Mouse (Mus musculus) hindbrain, embryonic 16.5 days (tissue): Measurements from ENCODE around the gene Ythdf1. TPM values are rescaled to one million over a fixed set of nuclear protein-coding genes. Genes with fewer than 3 reads are reported as not detected.

ENCODE experiments used
- ATAC-seq: fragments of 200-750 bp; cut with Nextera tagmentation; 2 replicates; pipeline ENCODE4 v1.8.0; 2017; ENCODE audit warnings: moderate TSS enrichment, moderate library complexity
- H3K27ac ChIP-seq: fragments of 300-500 bp; sonication (generic); 2 replicates; pipeline ENCODE4 v1.5.1; 2014; ENCODE audit warnings: low read depth, mild to moderate bottlenecking, control low read depth, low read length, moderate library complexity
- H3K27me3 ChIP-seq: fragments of 300-500 bp; sonication (generic); replicated peaks from 2 replicates; pipeline ENCODE4 v1.6.1; 2014; ENCODE audit warnings: low read length; ENCODE audit not compliant: control insufficient read depth, insufficient read depth
- H3K36me3 ChIP-seq: fragments of 300-500 bp; sonication (generic); 2 replicates; pipeline ENCODE4 v1.6.1; 2014; ENCODE audit warnings: mild to moderate bottlenecking, low read length, moderate library complexity, mixed read lengths; ENCODE audit not compliant: control insufficient read depth, insufficient read depth
- H3K4me1 ChIP-seq: fragments of 300-500 bp; sonication (generic); 2 replicates; pipeline ENCODE4 v1.6.1; 2014; ENCODE audit warnings: low read depth, low read length; ENCODE audit not compliant: control insufficient read depth, insufficient read depth
- H3K4me2 ChIP-seq: fragments of 300-500 bp; sonication (generic); 2 replicates; pipeline ENCODE4 v1.6.1; 2014; ENCODE audit warnings: mild to moderate bottlenecking, low read length, control low read depth, moderate library complexity
- H3K4me3 ChIP-seq: fragments of 300-500 bp; sonication (generic); 2 replicates; pipeline ENCODE4 v1.5.1; 2014; ENCODE audit warnings: mild to moderate bottlenecking, low read length, control low read depth, moderate library complexity
- H3K9ac ChIP-seq: fragments of 300-500 bp; sonication (generic); 2 replicates; pipeline ENCODE4 v1.6.1; 2014; ENCODE audit warnings: low read depth, mild to moderate bottlenecking, control low read depth, low read length, moderate library complexity
- H3K9me3 ChIP-seq: fragments of 300-500 bp; sonication (generic); 2 replicates; pipeline ENCODE4 v1.6.1; 2014; ENCODE audit warnings: mild to moderate bottlenecking, low read length, moderate library complexity; ENCODE audit not compliant: control insufficient read depth
- WGBS: fragments of 180-500 bp; shearing (Covaris S2); extraction: QIAGEN DNeasy Blood & Tissue Kit; methylation state at CpG from one replicate; pipeline ENCODE4 v1.1.7; 2014; 5-methylcytosine and 5-hydroxymethylcytosine counted together
- polyA plus RNA-seq: library from polyadenylated mRNA; unstranded; fragments of >200 nt; fragmentation: Nextera tagmentation; extraction: Ambion mirVana; gene quantifications from 2 replicates; pipeline ENCODE4 v1.2.1, GENCODE M21; 2015

Ythdf1 gene
- polyA plus RNA-seq, 1 experiment from 2014 or later, result 12.0 TPM

- H3K9ac ChIP-seq, result peak overlapping the region; percentile 96
- no peaks in the 10 kb centered on the region for H3K36me3 ChIP-seq
- ATAC-seq, result peak; percentile 9; the same call in 1 of the 2 replicates
- H3K4me3 ChIP-seq, result peak overlapping the region; percentile 77
- peaks cover 21% of the 10 kb centered on the region for H3K4me1 ChIP-seq
- no peaks in the 10 kb centered on the region for H3K9me3 ChIP-seq
- 3% methylated on average over 28 of the region's 29 CpGs for WGBS
- peak overlapping the region; percentile 98 for H3K27ac ChIP-seq
- H3K4me2 ChIP-seq, result peak overlapping the region; percentile 61
- H3K27me3 ChIP-seq, result 0 out of 2 replicates have a peak, but pooled peaks cover 4% of the 10 kb centered on the region
These were observed 30.2 kb downstream of the Ythdf1 start for GRCm38 (mm10) chr2:180890422-180891074.

GRCm38 (mm10) chr2:180889921-180890280, 30.8 kb downstream of the Ythdf1 start:
- H3K9ac ChIP-seq, result peak overlapping the region; percentile 51; the same call in 1 of the 2 replicates
- peak overlapping the region; percentile 98 for H3K27ac ChIP-seq
- no peaks in the 10 kb centered on the region for H3K9me3 ChIP-seq
- H3K4me3 ChIP-seq, result no peak overlapping the region; the same call in 1 of the 2 replicates
- H3K27me3 ChIP-seq, result 0 out of 2 replicates have a peak, but pooled peaks cover 4% of the 10 kb centered on the region
- H3K4me1 ChIP-seq, result peaks cover 15% of the 10 kb centered on the region
- peak overlapping the region; percentile 61 for H3K4me2 ChIP-seq
- H3K36me3 ChIP-seq, result no peaks in the 10 kb centered on the region
- no peak for ATAC-seq
- 20% methylated on average over 4 of the region's 4 CpGs for WGBS

- H3K9me3 ChIP-seq, result no peaks in the 10 kb centered on the region
- peaks cover 15% of the 10 kb centered on the region for H3K4me1 ChIP-seq
- H3K9ac ChIP-seq, result peak overlapping the region; percentile 51; the same call in 1 of the 2 replicates
- H3K27me3 ChIP-seq, result 0 out of 2 replicates have a peak, but pooled peaks cover 4% of the 10 kb centered on the region
- H3K36me3 ChIP-seq, result no peaks in the 10 kb centered on the region
- H3K4me3 ChIP-seq, result peak overlapping the region; percentile 4; the same call in 1 of the 2 replicates
- ATAC-seq, result no peak
- H3K27ac ChIP-seq, result peak overlapping the region; percentile 98
- peak overlapping the region; percentile 12 for H3K4me2 ChIP-seq
- 4% methylated on average over 12 of the region's 19 CpGs for WGBS
These were observed 31.4 kb downstream of the Ythdf1 start for GRCm38 (mm10) chr2:180889271-180889920.

- H3K4me2 ChIP-seq, result no peak overlapping the region
- no peak for ATAC-seq
- H3K36me3 ChIP-seq, result no peaks in the 10 kb centered on the region
- no peak overlapping the region for H3K9ac ChIP-seq
- no peak overlapping the region for H3K27ac ChIP-seq
- H3K4me1 ChIP-seq, result peaks cover 12% of the 10 kb centered on the region
- H3K27me3 ChIP-seq, result no peaks in the 10 kb centered on the region
- WGBS, result 80% methylated on average over 5 of the region's 5 CpGs
- no peak overlapping the region for H3K4me3 ChIP-seq
- no peaks in the 10 kb centered on the region for H3K9me3 ChIP-seq
These were observed 35.5 kb downstream of the Ythdf1 start for GRCm38 (mm10) chr2:180885270-180885669.

- ATAC-seq, result no peak
- H3K9me3 ChIP-seq, result no peaks in the 10 kb centered on the region
- H3K36me3 ChIP-seq, result no peaks in the 10 kb centered on the region
- H3K27ac ChIP-seq, result no peak overlapping the region
- no peak overlapping the region for H3K4me2 ChIP-seq
- H3K4me3 ChIP-seq, result no peak overlapping the region
- no peaks in the 10 kb centered on the region for H3K27me3 ChIP-seq
- no peak overlapping the region for H3K9ac ChIP-seq
- H3K4me1 ChIP-seq, result peaks cover 13% of the 10 kb centered on the region
- 71% methylated on average over 9 of the region's 9 CpGs for WGBS
These were observed 39.5 kb downstream of the Ythdf1 start for GRCm38 (mm10) chr2:180881281-180881680.

GRCm38 (mm10) chr2:180879365-180880067, 41.2 kb downstream of the Ythdf1 start:
- WGBS, result 10% methylated on average over 7 of the region's 7 CpGs
- Histone ChIP-seq H3K27ac (peak overlapping the region; percentile 59), H3K9me3 (no peaks in the 10 kb centered on the region), H3K9ac (no peak overlapping the region), H3K4me2 (peak overlapping the region; percentile 29), H3K4me1 (peaks cover 13% of the 10 kb centered on the region), H3K4me3 (no peak overlapping the region), H3K36me3 (no peaks in the 10 kb centered on the region), H3K27me3 (no peaks in the 10 kb centered on the region)
- ATAC-seq, result peak; percentile 94

GRCm38 (mm10) chr2:180870006-180870405, 50.7 kb downstream of the Ythdf1 start:
- 0 out of 2 replicates have a peak, but pooled peaks have one; percentile 42 for ATAC-seq
- Histone ChIP-seq H3K4me1 (no peaks in the 10 kb centered on the region; the same call in 1 of the 2 replicates), H3K27me3 (no peaks in the 10 kb centered on the region), H3K4me2 (no peak overlapping the region), H3K27ac (peak overlapping the region; percentile 23; the same call in 1 of the 2 replicates), H3K9ac (peak overlapping the region; percentile 14), H3K36me3 (no peaks in the 10 kb centered on the region), H3K9me3 (no peaks in the 10 kb centered on the region; the same call in 1 of the 2 replicates), H3K4me3 (no peak overlapping the region)
- WGBS, result 36% methylated on average over 3 of the region's 3 CpGs

GRCm38 (mm10) chr2:180861561-180861960, 59.2 kb downstream of the Ythdf1 start:
- Histone ChIP-seq H3K9me3 (no peaks in the 10 kb centered on the region), H3K4me1 (peaks cover 10% of the 10 kb centered on the region; the same call in 1 of the 2 replicates), H3K9ac (peak overlapping the region; percentile 17; the same call in 1 of the 2 replicates), H3K27ac (peak overlapping the region; percentile 66), H3K4me3 (no peak overlapping the region), H3K27me3 (0 out of 2 replicates have a peak, but pooled peaks cover 4% of the 10 kb centered on the region), H3K4me2 (no peak overlapping the region), H3K36me3 (no peaks in the 10 kb centered on the region)
- 0 out of 2 replicates have a peak, but pooled peaks have one; percentile 15 for ATAC-seq
- WGBS, result 48% methylated on average over 12 of the region's 12 CpGs
